In genomic region chr5:104113491-104114172, GRCm38 (mm10) we compare ENCODE assay signal across 9 mouse cellular contexts. TPM values are rescaled to one million over a fixed set of nuclear protein-coding genes. Genes with fewer than 3 reads are reported as not detected.
A peak's percentile ranks its signal among the peaks of the same experiment; 100 is the strongest.
DNase-seq lines count a peak whose midpoint lies in the region; ATAC-seq and TF ChIP-seq lines count a peak whose summit lies in the region.
"Had no signal": no experiment of that assay in that cellular context is flagged by ENCODE, and none has a peak within 500 bp of the region (broad histone marks: within the 10 kb centered on the region; RNA-seq: fewer than 3 reads in every experiment).

Gene Sparcl1 (minus strand): TSS chr5:104113733.

- H3K9ac ChIP-seq in liver, postnatal 0 days (replicated peaks) = no peak within 1 kb of the TSS
- no peak within 1 kb of the TSS for H3K9ac ChIP-seq in liver, embryonic 11.5 days (ENCODE audit: low read depth, low read length)
- peak within 1 kb of the TSS; percentile 28 for H3K9ac ChIP-seq in kidney, embryonic 15.5 days
- H3K9ac ChIP-seq in limb, embryonic 14.5 days (ENCODE audit: low read depth, low read length, severe bottlenecking) = peak within 1 kb of the TSS; percentile 16

- no peak for TF ChIP-seq EP300 in liver, postnatal 0 days (IDR thresholded peaks at IDR 0.05; ENCODE audit: low read depth)

- TF ChIP-seq POLR2A in limb, embryonic 14.5 days (IDR thresholded peaks at IDR 0.05; ENCODE audit: borderline replicate concordance, extremely low read depth, insufficient read depth, insufficient read length) = no peak
- peak; percentile 20; the same call in 1 of the 2 replicates for TF ChIP-seq POLR2A in olfactory bulb, adult 2 months (IDR thresholded peaks at IDR 0.05; ENCODE audit: insufficient read depth, low read depth, low read length)

- peak within 1 kb of the TSS; percentile 16; the same call in 1 of the 2 replicates for H3K27ac ChIP-seq in liver, postnatal 0 days (ENCODE audit: low read depth)
- no peak within 1 kb of the TSS for H3K27ac ChIP-seq in liver, embryonic 11.5 days (ENCODE audit: low read depth, low read length)
- peak within 1 kb of the TSS; percentile 84 for H3K27ac ChIP-seq in forebrain, embryonic 10.5 days
- H3K27ac ChIP-seq in heart, embryonic 10.5 days = peak within 1 kb of the TSS; percentile 78
- peak within 1 kb of the TSS; percentile 86 for H3K27ac ChIP-seq in kidney, embryonic 15.5 days
- H3K27ac ChIP-seq in limb, embryonic 14.5 days (replicated peaks; ENCODE audit: low read depth, low read length) = peak within 1 kb of the TSS; percentile 52
- H3K27ac ChIP-seq in olfactory bulb, adult 2 months (ENCODE audit: insufficient read depth, low read depth, low read length) = peak within 1 kb of the TSS; percentile 97

- H3K9me3 ChIP-seq in liver, postnatal 0 days (ENCODE audit: low read length) = no peaks in the 10 kb centered on the region
- no peaks in the 10 kb centered on the region for H3K9me3 ChIP-seq in liver, embryonic 11.5 days (ENCODE audit: control insufficient read depth, low read length)
- no peaks in the 10 kb centered on the region for H3K9me3 ChIP-seq in forebrain, embryonic 10.5 days
- no peaks in the 10 kb centered on the region for H3K9me3 ChIP-seq in heart, embryonic 10.5 days
- H3K9me3 ChIP-seq in kidney, embryonic 15.5 days (replicated peaks) = no peaks in the 10 kb centered on the region
- no peaks in the 10 kb centered on the region for H3K9me3 ChIP-seq in limb, embryonic 14.5 days (ENCODE audit: control insufficient read depth, low read length)

- no peak for ATAC-seq in liver, postnatal 0 days
- no peak for ATAC-seq in liver, embryonic 11.5 days (replicated peaks; ENCODE audit: low FRiP score)
- peak; percentile 44; the same call in 1 of the 2 replicates for ATAC-seq in kidney, embryonic 15.5 days (replicated peaks; ENCODE audit: low FRiP score)
- peak; percentile 17; the same call in 1 of the 2 replicates for ATAC-seq in limb, embryonic 14.5 days (ENCODE audit: low FRiP score, low read depth)
- no peak for ATAC-seq in megakaryocyte-erythroid progenitor cell, adult 5-6 weeks (replicated peaks; ENCODE audit: low FRiP score, low TSS enrichment, poor library complexity, severe bottlenecking)

- H3K4me1 ChIP-seq in liver, postnatal 0 days (ENCODE audit: insufficient read depth) = no peaks in the 10 kb centered on the region
- H3K4me1 ChIP-seq in liver, embryonic 11.5 days (replicated peaks; ENCODE audit: control insufficient read depth, insufficient read depth, low read length) = no peaks in the 10 kb centered on the region
- H3K4me1 ChIP-seq in forebrain, embryonic 10.5 days = peaks cover 61% of the 10 kb centered on the region
- H3K4me1 ChIP-seq in heart, embryonic 10.5 days = peaks cover 60% of the 10 kb centered on the region
- peaks cover 55% of the 10 kb centered on the region for H3K4me1 ChIP-seq in kidney, embryonic 15.5 days
- H3K4me1 ChIP-seq in limb, embryonic 14.5 days (ENCODE audit: control insufficient read depth, insufficient read depth, low read length) = peaks cover 49% of the 10 kb centered on the region
- peaks cover 15% of the 10 kb centered on the region for H3K4me1 ChIP-seq in olfactory bulb, adult 2 months (ENCODE audit: control insufficient read depth, insufficient read depth, low read length)

- no peak within 1 kb of the TSS for H3K4me3 ChIP-seq in liver, postnatal 0 days (ENCODE audit: low read depth, low read length)
- H3K4me3 ChIP-seq in liver, embryonic 11.5 days (ENCODE audit: low read depth, low read length) = no peak within 1 kb of the TSS
- peak within 1 kb of the TSS; percentile 13; the same call in 1 of the 2 replicates for H3K4me3 ChIP-seq in forebrain, embryonic 10.5 days
- H3K4me3 ChIP-seq in heart, embryonic 10.5 days = peak within 1 kb of the TSS; percentile 35
- peak within 1 kb of the TSS; percentile 29 for H3K4me3 ChIP-seq in kidney, embryonic 15.5 days (replicated peaks)
- peak within 1 kb of the TSS; percentile 15 for H3K4me3 ChIP-seq in limb, embryonic 14.5 days (replicated peaks; ENCODE audit: low read length)
- H3K4me3 ChIP-seq in olfactory bulb, adult 2 months (ENCODE audit: insufficient read depth, low read depth, low read length) = peak within 1 kb of the TSS; percentile 52

- DNase-seq in liver, postnatal 0 days = no peak
- DNase-seq in liver, embryonic 11.5 days (ENCODE audit: low spot score) = no peak
- no peak for DNase-seq in forebrain, embryonic 10.5 days (ENCODE audit: extremely low spot score, low spot score)
- DNase-seq in heart, embryonic 10.5 days (ENCODE audit: low spot score) = peak; percentile 53
- DNase-seq in limb, embryonic 14.5 days (ENCODE audit: low spot score) = peak; percentile 56

- no peaks in the 10 kb centered on the region for H3K36me3 ChIP-seq in liver, postnatal 0 days (replicated peaks; ENCODE audit: insufficient read depth, low read length)
- no peaks in the 10 kb centered on the region for H3K36me3 ChIP-seq in liver, embryonic 11.5 days (ENCODE audit: control insufficient read depth, insufficient read depth, low read length)
- no peaks in the 10 kb centered on the region for H3K36me3 ChIP-seq in forebrain, embryonic 10.5 days (replicated peaks)
- H3K36me3 ChIP-seq in heart, embryonic 10.5 days = no peaks in the 10 kb centered on the region
- H3K36me3 ChIP-seq in kidney, embryonic 15.5 days = no peaks in the 10 kb centered on the region
- no peaks in the 10 kb centered on the region for H3K36me3 ChIP-seq in limb, embryonic 14.5 days (ENCODE audit: control insufficient read depth, insufficient read depth, low read length)

- 45% methylated on average over 15 of the region's 15 CpGs for WGBS in liver, postnatal 0 days (ENCODE audit: insufficient replicate concordance)
- WGBS in liver, embryonic 11.5 days = 52% methylated on average over 15 of the region's 15 CpGs
- WGBS in forebrain, embryonic 10.5 days = 50% methylated on average over 15 of the region's 15 CpGs
- WGBS in heart, embryonic 10.5 days = 29% methylated on average over 15 of the region's 15 CpGs
- 11% methylated on average over 15 of the region's 15 CpGs for WGBS in kidney, embryonic 15.5 days
- WGBS in limb, embryonic 14.5 days = 21% methylated on average over 15 of the region's 15 CpGs
- 10% methylated on average over 15 of the region's 15 CpGs for WGBS in olfactory bulb, adult 2 months

- no peaks in the 10 kb centered on the region for H3K27me3 ChIP-seq in liver, postnatal 0 days (ENCODE audit: insufficient read depth, low read length)
- no peaks in the 10 kb centered on the region for H3K27me3 ChIP-seq in liver, embryonic 11.5 days (replicated peaks; ENCODE audit: control insufficient read depth, insufficient read depth, low read length)
- no peaks in the 10 kb centered on the region for H3K27me3 ChIP-seq in forebrain, embryonic 10.5 days (ENCODE audit: poor library complexity, severe bottlenecking)
- H3K27me3 ChIP-seq in heart, embryonic 10.5 days (ENCODE audit: insufficient read depth, poor library complexity, severe bottlenecking) = no peaks in the 10 kb centered on the region
- no peaks in the 10 kb centered on the region for H3K27me3 ChIP-seq in kidney, embryonic 15.5 days
- H3K27me3 ChIP-seq in limb, embryonic 14.5 days (ENCODE audit: control insufficient read depth, insufficient read depth, low read length) = no peaks in the 10 kb centered on the region
- H3K27me3 ChIP-seq: CH12.LX had no signal

- TF ChIP-seq CTCF in liver, postnatal 0 days (IDR thresholded peaks at IDR 0.05; ENCODE audit: low read depth) = no peak
- TF ChIP-seq CTCF in olfactory bulb, adult 2 months (IDR thresholded peaks at IDR 0.05; ENCODE audit: insufficient read depth, low read depth, low read length) = no peak

- H3K4me2 ChIP-seq in liver, postnatal 0 days (ENCODE audit: low read depth, low read length) = 0 out of 2 replicates have a peak within 1 kb of the TSS, but pooled peaks have one; percentile 18
- H3K4me2 ChIP-seq in liver, embryonic 11.5 days = no peak within 1 kb of the TSS
- H3K4me2 ChIP-seq in kidney, embryonic 15.5 days = peak within 1 kb of the TSS; percentile 49
- peak within 1 kb of the TSS; percentile 39 for H3K4me2 ChIP-seq in limb, embryonic 14.5 days (replicated peaks; ENCODE audit: low read depth, low read length, severe bottlenecking)

RNA-seq across cellular contexts. Expression of gene Sparcl1, which starts in this region (rescaled TPM):
- polyA plus RNA-seq in liver, postnatal 0 days (2015; fragmentation: Nextera tagmentation; extraction: Ambion mirVana) = 5.2 and 6.3 TPM in 2 replicates
- polyA plus RNA-seq in liver, embryonic 11.5 days (2014; fragmentation: Nextera tagmentation; extraction: Ambion mirVana) = 5.6 and 6.8 TPM in 2 replicates
- polyA plus RNA-seq in forebrain, embryonic 10.5 days (2016; fragmentation: Nextera tagmentation; extraction: Ambion mirVana) = 13.3 and 13.4 TPM in 2 replicates
- polyA plus RNA-seq in heart, embryonic 10.5 days (2016; fragmentation: Nextera tagmentation; extraction: Ambion mirVana) = 11.4 and 17.7 TPM in 2 replicates
- 47.6 and 68.2 TPM in 2 replicates for polyA plus RNA-seq in kidney, embryonic 15.5 days (2015; fragmentation: Nextera tagmentation; extraction: Ambion mirVana)
- polyA plus RNA-seq in limb, embryonic 14.5 days (2012; rRNA removed) = 47.7 and 68.4 TPM in 2 replicates
- polyA plus RNA-seq in limb, embryonic 14.5 days (2014; fragmentation: Nextera tagmentation; extraction: Ambion mirVana) = 63.9 and 67.8 TPM in 2 replicates
- 627 and 723 TPM in 2 replicates for polyA plus RNA-seq in olfactory bulb, adult 2 months (2012; ENCODE audit: insufficient read depth, insufficient read length, low replicate concordance, missing spikeins)
- not detected in 2 replicates for total RNA-seq in megakaryocyte-erythroid progenitor cell, adult 5-6 weeks (2014; fragmentation: Nextera tagmentation)
- total RNA-seq in megakaryocyte-erythroid progenitor cell, adult 5-6 weeks (2017) = not detected in 2 replicates
- total RNA-seq: CH12.LX had no signal

Comparison
In these comparisons a context has a peak if more than half of its experiments do, and no peak if none do; other contexts are left out.
1. ATAC-seq: peak in kidney, embryonic 15.5 days (single experiment) and limb, embryonic 14.5 days (single experiment); none in liver, postnatal 0 days (single experiment), liver, embryonic 11.5 days (single experiment) and megakaryocyte-erythroid progenitor cell, adult 5-6 weeks (single experiment).
2. DNase-seq: peak in heart, embryonic 10.5 days (single experiment) and limb, embryonic 14.5 days (single experiment); none in liver, postnatal 0 days (single experiment), liver, embryonic 11.5 days (single experiment) and forebrain, embryonic 10.5 days (single experiment).
3. H3K4me3 ChIP-seq: peak in forebrain, embryonic 10.5 days (single experiment), heart, embryonic 10.5 days (single experiment), kidney, embryonic 15.5 days (single experiment), limb, embryonic 14.5 days (single experiment) and olfactory bulb, adult 2 months (single experiment); none in liver, postnatal 0 days (single experiment) and liver, embryonic 11.5 days (single experiment).
4. H3K9ac ChIP-seq: peak in kidney, embryonic 15.5 days (single experiment) and limb, embryonic 14.5 days (single experiment); none in liver, postnatal 0 days (single experiment) and liver, embryonic 11.5 days (single experiment).